Mouse (Mus musculus) liver, embryonic 14.5 days (tissue): ENCODE data around the gene Gm36864. TPM values are rescaled to one million over a fixed set of nuclear protein-coding genes. Genes with fewer than 3 reads are reported as not detected.

Experiments
- ATAC-seq: fragments of 200-750 bp; cut with Nextera tagmentation; 2 replicates; pipeline ENCODE4 v1.8.0; 2017; ENCODE audit warnings: moderate number of reproducible peaks, mild to moderate bottlenecking, moderate library complexity; ENCODE audit not compliant: insufficient read depth
- DNase-seq, 3 experiments: peaks; one replicate each; pipeline ENCODE4 v3.0.0-alpha.2; 2012 to 2013; ENCODE audit warnings: low read depth in 3 of 3, low spot score in 3 of 3
- H3K27ac ChIP-seq: fragments of 300-500 bp; sonication (generic); 2 replicates; pipeline ENCODE4 v1.5.1; 2014; ENCODE audit warnings: moderate library complexity, mild to moderate bottlenecking, control low read depth, inconsistent platforms
- H3K27me3 ChIP-seq: fragments of 300-500 bp; sonication (generic); 2 replicates; pipeline ENCODE4 v1.6.1; 2014; ENCODE audit warnings: mild to moderate bottlenecking, low read length, moderate library complexity; ENCODE audit not compliant: control insufficient read depth, insufficient read depth
- H3K36me3 ChIP-seq: fragments of 300-500 bp; sonication (generic); replicated peaks from 2 replicates; pipeline ENCODE4 v1.6.1; 2014; ENCODE audit warnings: low read depth; ENCODE audit not compliant: control insufficient read depth, insufficient read depth
- H3K4me1 ChIP-seq, 2 experiments: fragments of 200-500 bp in 1 of 2; fragments of 300-500 bp in 1 of 2; sonication (generic) in 1 of 2; replicated peaks; 2 replicates each; pipeline ENCODE4 v1.6.1; 2012 to 2014; ENCODE audit warnings: antibody characterized with exemption in 1 of 2, inconsistent platforms in 1 of 2, low read length in 1 of 2; ENCODE audit not compliant: control insufficient read depth in 2 of 2, insufficient read depth in 2 of 2
- H3K4me2 ChIP-seq: fragments of 300-500 bp; sonication (generic); 2 replicates; pipeline ENCODE4 v1.6.1; 2014; ENCODE audit warnings: low read depth, mild to moderate bottlenecking, control low read depth, moderate library complexity
- H3K4me3 ChIP-seq, 2 experiments: fragments of 200-500 bp in 1 of 2; fragments of 300-500 bp in 1 of 2; sonication (generic) in 1 of 2; 2 replicates each; pipeline ENCODE4 v1.5.1; 2012 to 2014; ENCODE audit warnings: low read depth in 2 of 2, low read length in 2 of 2, mild to moderate bottlenecking in 2 of 2, control low read depth in 1 of 2, inconsistent platforms in 1 of 2, moderate library complexity in 1 of 2; ENCODE audit not compliant: insufficient read depth in 1 of 2
- H3K9ac ChIP-seq: fragments of 300-500 bp; sonication (generic); replicated peaks from 2 replicates; pipeline ENCODE4 v1.6.1; 2014; ENCODE audit warnings: mild to moderate bottlenecking, control low read depth, moderate library complexity
- H3K9me3 ChIP-seq: fragments of 300-500 bp; sonication (generic); 2 replicates; pipeline ENCODE4 v1.6.1; 2016; ENCODE audit warnings: low read length, mixed read lengths; ENCODE audit not compliant: control insufficient read depth
- CTCF ChIP-seq: IDR thresholded peaks from 2 replicates; pipeline ENCODE4 v1.5.1; 2016; ENCODE audit warnings: antibody characterized with exemption, low read depth, control low read depth
- EP300 ChIP-seq: IDR thresholded peaks from 2 replicates; pipeline ENCODE4 v1.6.1; 2016; ENCODE audit warnings: antibody characterized with exemption, low read depth
- WGBS: fragments of 180-500 bp; shearing (Covaris S2); extraction: QIAGEN DNeasy Blood & Tissue Kit; methylation state at CpG from one replicate; pipeline ENCODE4 v1.1.7; 2014; ENCODE audit not compliant: insufficient replicate concordance; 5-methylcytosine and 5-hydroxymethylcytosine counted together
- polyA plus RNA-seq, 2 experiments: library from polyadenylated mRNA; depleted of rRNA in 1 of 2; stranded (reverse) in 1 of 2; unstranded in 1 of 2; fragments of >200 nt; fragmentation: Nextera tagmentation in 1 of 2; extraction: Ambion mirVana in 1 of 2; gene quantifications; 2 replicates each; pipeline versions ENCODE4 v1.2.1 to v1.2.3; 2012 to 2014

Gm36864 gene
- polyA plus RNA-seq, 2 experiments: not detected

DNA sequence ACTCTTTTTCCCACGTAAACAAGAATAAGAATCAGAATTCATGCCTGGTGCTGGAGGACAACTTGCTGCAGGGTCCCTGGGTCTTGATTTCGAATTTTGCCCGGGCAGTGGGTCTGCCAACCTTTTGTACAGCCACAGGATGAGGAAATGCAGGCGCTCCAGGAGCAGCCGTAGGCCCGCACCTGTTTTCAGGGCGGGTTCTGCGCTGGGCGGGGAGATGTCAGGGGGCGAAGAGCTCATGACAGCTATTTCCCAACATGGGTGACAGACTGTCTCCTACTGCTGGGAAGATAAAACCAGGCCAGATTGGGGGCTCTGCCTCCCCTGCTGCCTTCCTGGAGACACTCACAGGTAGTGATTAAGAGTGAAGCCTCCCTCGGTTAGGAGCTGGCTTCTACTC is 38.1 kb downstream of the Gm36864 start:
- Histone ChIP-seq H3K4me1 (no peaks in the 10 kb centered on the region), H3K4me2 (no peak overlapping the region), H3K9ac (no peak overlapping the region), H3K27me3 (no peaks in the 10 kb centered on the region; the same call in 1 of the 2 replicates), H3K9me3 (no peaks in the 10 kb centered on the region), H3K36me3 (no peaks in the 10 kb centered on the region), H3K27ac (no peak overlapping the region), H3K4me3 (no peak overlapping the region)
- 43% methylated on average over 11 of the region's 11 CpGs for WGBS
- no peak for ATAC-seq
- no peak for DNase-seq
- TF ChIP-seq CTCF (no peak), EP300 (no peak)

DNA sequence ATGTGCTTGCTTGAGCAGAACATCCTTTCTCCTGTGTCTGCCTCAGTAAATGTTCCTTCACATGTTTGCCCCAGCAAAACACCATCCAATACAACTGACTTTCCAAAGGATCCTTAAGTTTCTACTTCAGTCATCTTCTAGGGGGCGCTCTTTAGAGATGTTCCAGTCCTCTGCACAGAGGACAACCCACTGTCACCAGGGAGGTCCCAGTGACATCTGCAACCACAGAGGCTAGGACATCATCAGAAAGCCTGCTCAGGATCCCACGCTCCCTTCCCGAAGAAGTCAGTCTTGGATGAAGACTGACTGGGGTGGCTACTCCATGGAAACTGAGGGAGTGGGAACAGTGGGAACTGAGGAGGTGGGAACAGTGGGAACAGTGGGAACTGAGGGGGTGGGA is 39.6 kb downstream of the Gm36864 start:
- Histone ChIP-seq H3K27ac (no peak overlapping the region), H3K9me3 (no peaks in the 10 kb centered on the region), H3K36me3 (no peaks in the 10 kb centered on the region), H3K9ac (no peak overlapping the region), H3K4me3 (no peak overlapping the region), H3K27me3 (no peaks in the 10 kb centered on the region; the same call in 1 of the 2 replicates), H3K4me1 (no peaks in the 10 kb centered on the region), H3K4me2 (no peak overlapping the region)
- DNase-seq (no peak), ATAC-seq (no peak)
- 60% methylated on average over 3 of the region's 3 CpGs for WGBS
- TF ChIP-seq CTCF (no peak), EP300 (no peak)

DNA sequence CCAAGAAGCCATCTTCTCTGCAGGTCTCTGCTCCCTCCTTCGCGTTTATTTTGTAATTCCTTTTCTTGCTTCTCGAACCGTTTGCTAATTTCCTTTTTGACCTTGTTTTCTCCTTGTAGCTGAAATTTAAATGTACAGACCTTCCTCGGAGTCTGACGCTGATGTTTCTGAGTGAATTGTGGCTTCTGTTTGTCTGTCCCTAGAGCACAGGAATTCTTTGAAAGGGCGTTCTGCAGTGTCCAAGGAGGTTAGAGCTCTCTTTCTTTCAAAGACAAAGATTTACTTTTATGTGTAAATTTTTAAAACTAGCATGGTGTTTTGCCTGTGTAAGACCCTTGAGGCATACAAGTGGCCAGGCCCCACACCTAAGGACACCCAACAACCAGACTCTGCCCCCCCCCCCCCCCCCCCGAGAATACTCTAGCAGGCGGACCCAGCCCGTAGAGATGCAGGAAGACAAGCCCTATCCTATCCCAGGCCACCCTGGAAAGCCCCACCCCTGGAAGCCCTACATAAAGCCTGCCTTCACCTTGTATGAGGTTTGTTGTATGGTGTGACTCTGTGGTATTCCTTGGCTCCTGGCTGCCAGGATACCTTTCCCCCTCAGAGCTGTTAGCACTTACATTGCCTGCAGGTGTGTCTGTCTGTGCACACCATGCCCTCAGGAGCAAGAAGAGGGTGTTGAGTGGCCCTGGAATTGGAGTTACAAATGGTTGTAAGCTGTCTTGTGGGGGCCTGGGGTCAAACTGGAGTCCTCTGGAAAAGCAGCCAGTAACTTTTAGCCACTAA is 40.7 kb downstream of the Gm36864 start:
- ATAC-seq: no peak
- Histone ChIP-seq H3K4me1 (no peaks in the 10 kb centered on the region), H3K36me3 (no peaks in the 10 kb centered on the region), H3K4me2 (no peak overlapping the region), H3K9ac (no peak overlapping the region), H3K27me3 (no peaks in the 10 kb centered on the region; the same call in 1 of the 2 replicates), H3K27ac (no peak overlapping the region), H3K4me3 (no peak overlapping the region), H3K9me3 (no peaks in the 10 kb centered on the region)
- WGBS: 44% methylated on average over 10 of the region's 10 CpGs
- no peak for TF ChIP-seq EP300
- no peak for DNase-seq

DNA sequence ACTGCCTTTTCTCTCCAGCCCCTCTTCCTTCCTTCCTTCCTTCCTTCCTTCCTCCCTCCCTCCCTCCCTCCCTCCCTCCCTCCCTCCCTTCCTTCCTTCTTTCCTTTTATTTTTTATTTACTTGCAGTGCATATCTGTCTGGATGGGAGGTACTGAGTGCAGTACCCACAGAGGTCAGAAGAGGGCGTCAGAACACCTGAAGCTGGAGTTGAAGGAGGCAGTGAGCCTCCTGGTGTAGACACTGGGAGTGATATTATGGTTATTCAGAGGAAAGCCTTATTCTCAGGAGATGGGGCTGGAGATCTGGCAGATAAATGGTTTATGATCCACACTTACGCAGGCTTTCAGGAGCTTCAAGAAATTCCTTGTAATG is 41.3 kb downstream of the Gm36864 start:
- ATAC-seq (no peak), DNase-seq (no peak)
- TF ChIP-seq CTCF (peak; percentile 56), EP300 (no peak)
- no peaks in the 10 kb centered on the region; the same call in 1 of the 2 replicates for H3K27me3 ChIP-seq
- no peaks in the 10 kb centered on the region for H3K36me3 ChIP-seq
- H3K9ac ChIP-seq: no peak overlapping the region
- H3K4me3 ChIP-seq: no peak overlapping the region
- no peak overlapping the region for H3K27ac ChIP-seq
- no peaks in the 10 kb centered on the region for H3K9me3 ChIP-seq
- WGBS: 47% methylated on average over 2 of the region's 2 CpGs
- no peaks in the 10 kb centered on the region for H3K4me1 ChIP-seq
- no peak overlapping the region for H3K4me2 ChIP-seq

DNA sequence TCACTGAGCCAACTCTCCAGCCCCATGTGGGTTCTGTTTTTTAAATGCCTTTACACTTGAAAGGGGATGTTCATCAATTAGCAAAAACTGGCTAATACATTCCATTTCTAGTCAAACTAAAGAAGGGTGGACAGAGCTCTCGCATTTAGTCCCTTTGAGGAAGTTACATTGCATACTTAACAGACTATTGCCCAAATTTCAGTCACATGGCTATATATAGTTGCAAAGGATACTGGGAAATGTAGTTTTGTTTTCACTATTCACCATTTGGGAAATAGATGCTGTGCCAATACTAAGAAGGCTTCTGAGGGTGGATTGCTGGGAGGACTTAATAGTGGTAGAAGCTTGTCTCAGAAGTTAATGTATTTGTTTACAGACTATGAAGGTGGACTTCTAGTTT is 45.0 kb downstream of the Gm36864 start:
- no peak overlapping the region for H3K4me2 ChIP-seq
- 14% methylated on average over 1 of the region's 1 CpGs for WGBS
- TF ChIP-seq EP300 (no peak), CTCF (no peak)
- no peaks in the 10 kb centered on the region for H3K9me3 ChIP-seq
- ATAC-seq (no peak), DNase-seq (no peak)
- no peaks in the 10 kb centered on the region for H3K4me1 ChIP-seq
- no peak overlapping the region for H3K9ac ChIP-seq
- H3K27me3 ChIP-seq: no peaks in the 10 kb centered on the region
- no peak overlapping the region for H3K4me3 ChIP-seq
- no peak overlapping the region for H3K27ac ChIP-seq
- no peaks in the 10 kb centered on the region for H3K36me3 ChIP-seq
